Mouse (Mus musculus) heart, adult 2 months (tissue): ENCODE results near the gene Foxp1. TPM values are rescaled to one million over a fixed set of nuclear protein-coding genes. Genes with fewer than 3 reads are reported as not detected.

Experiments used
- DNase-seq, 2 experiments: peaks; one replicate each; pipeline ENCODE4 v3.0.0; 2021
- H3K27ac ChIP-seq: fragments of 200-600 bp; 2 replicates; pipeline ENCODE4 v1.8.1; 2022
- H3K27me3 ChIP-seq: fragments of 200-500 bp; 2 replicates; pipeline ENCODE4 v1.6.1; 2012; ENCODE audit warnings: mild to moderate bottlenecking, low read length, inconsistent platforms, mixed read lengths; ENCODE audit not compliant: control insufficient read depth, insufficient read depth
- H3K36me3 ChIP-seq: fragments of 200-500 bp; 2 replicates; pipeline ENCODE4 v1.6.1; 2012; ENCODE audit warnings: low read length, inconsistent platforms; ENCODE audit not compliant: control insufficient read depth, insufficient read depth
- H3K4me1 ChIP-seq: fragments of 200-500 bp; 2 replicates; pipeline ENCODE4 v1.6.1; 2011; ENCODE audit warnings: low read length; ENCODE audit not compliant: control insufficient read depth, insufficient read depth
- H3K4me3 ChIP-seq: fragments of 200-600 bp; 2 replicates; pipeline ENCODE4 v1.8.1; 2022
- H3K79me2 ChIP-seq: fragments of 200-500 bp; replicated peaks from 2 replicates; pipeline ENCODE4 v1.6.1; 2012; ENCODE audit warnings: mild to moderate bottlenecking, inconsistent platforms, low read length, moderate library complexity, mixed read lengths; ENCODE audit not compliant: control insufficient read depth, insufficient read depth
- H3K9ac ChIP-seq: fragments of 200-500 bp; 2 replicates; pipeline ENCODE4 v1.6.1; 2012; ENCODE audit warnings: low read depth, mild to moderate bottlenecking, control low read depth, inconsistent platforms, low read length, mixed read lengths
- CTCF ChIP-seq: fragments of 200-600 bp; IDR thresholded peaks from 2 replicates; pipeline ENCODE4 v1.8.1; 2022; ENCODE audit warnings: antibody characterized with exemption, mild to moderate bottlenecking, moderate library complexity
- EP300 ChIP-seq: fragments of 200-500 bp; IDR thresholded peaks from 2 replicates; pipeline ENCODE4 v1.6.1; 2011; ENCODE audit warnings: low read depth, low read length, control low read depth; ENCODE audit not compliant: insufficient read depth
- POLR2A ChIP-seq: fragments of 200-500 bp; IDR thresholded peaks from 2 replicates; pipeline ENCODE4 v1.6.1; 2011; ENCODE audit warnings: mild to moderate bottlenecking, low read depth, low read length, control low read depth; ENCODE audit not compliant: insufficient read depth
- WGBS: fragments of 180-500 bp; shearing (Covaris S2); methylation state at CpG from one replicate; pipeline ENCODE4 v1.1.7; 2018; 5-methylcytosine and 5-hydroxymethylcytosine counted together
- intact Hi-C: fragments of 180-260 bp; cut with DNase I; formaldehyde crosslinking; loops from one replicate; pipeline ENCODE4 v1.15.1; 2025
- polyA plus RNA-seq: library from polyadenylated mRNA; depleted of rRNA; stranded (reverse); fragments of >200 nt; gene quantifications from 2 replicates; pipeline ENCODE4 v1.2.3, GENCODE M21; 2012
- total RNA-seq, 2 experiments: library from RNA; stranded (reverse); gene quantifications; 2 replicates each; pipeline ENCODE4 v1.2.3; 2021

The Foxp1 gene
- total and polyA plus RNA-seq, 3 experiments, result 22.9 to 31.6 (median 26.4) TPM

DNA sequence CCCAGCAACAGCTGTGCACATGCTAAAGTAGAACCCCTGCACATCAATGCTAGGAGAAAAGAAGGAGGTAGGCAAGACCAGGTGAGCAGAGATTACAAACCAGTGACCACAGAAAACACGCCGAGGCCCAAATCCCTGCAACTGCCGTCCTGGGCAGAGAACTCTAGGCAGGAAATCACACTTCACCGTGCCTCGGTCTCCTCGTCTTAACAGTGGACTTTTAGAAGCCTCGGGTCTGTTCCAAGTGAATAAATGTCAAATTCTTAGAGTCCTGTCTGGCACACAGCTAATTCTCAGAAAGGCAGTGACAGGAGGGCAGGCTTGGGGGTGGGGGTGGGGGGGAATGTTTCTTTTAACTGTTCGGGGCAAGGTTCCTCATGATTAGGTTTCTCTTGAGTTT, 220.6 kb downstream of the Foxp1 start:
- Histone ChIP-seq H3K4me1 (peaks cover 3% of the 10 kb centered on the region), H3K27ac (no peak overlapping the region), H3K36me3 (no peaks in the 10 kb centered on the region), H3K27me3 (no peaks in the 10 kb centered on the region), H3K4me3 (no peak overlapping the region), H3K79me2 (no peaks in the 10 kb centered on the region), H3K9ac (no peak overlapping the region)
- 87% methylated on average over 8 of the region's 8 CpGs for WGBS
- no peak for DNase-seq
- intact Hi-C loops, result no loop called here
- no peak for TF ChIP-seq EP300
- TF ChIP-seq CTCF, result no peak
- no peak for TF ChIP-seq POLR2A

DNA sequence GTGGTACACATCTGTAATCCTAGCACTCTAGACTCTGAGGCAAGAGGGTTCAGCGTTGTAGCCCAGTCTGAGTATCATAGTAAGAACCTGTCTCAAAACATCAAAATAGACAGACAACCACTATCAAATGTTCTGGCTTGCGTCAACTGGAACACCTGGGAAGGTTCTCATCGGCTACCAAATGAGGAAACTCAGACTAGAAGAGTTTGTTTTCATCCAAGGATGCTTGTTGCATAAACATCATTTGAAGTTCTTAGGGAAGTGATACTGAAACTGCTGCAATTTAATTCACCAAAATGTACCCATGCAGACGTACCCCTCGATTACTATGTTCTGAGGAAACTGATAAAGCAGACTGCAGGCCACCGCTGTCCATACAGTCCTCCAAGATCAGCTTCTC, 222.3 kb downstream of the Foxp1 start:
- 87% methylated on average over 6 of the region's 6 CpGs for WGBS

DNA sequence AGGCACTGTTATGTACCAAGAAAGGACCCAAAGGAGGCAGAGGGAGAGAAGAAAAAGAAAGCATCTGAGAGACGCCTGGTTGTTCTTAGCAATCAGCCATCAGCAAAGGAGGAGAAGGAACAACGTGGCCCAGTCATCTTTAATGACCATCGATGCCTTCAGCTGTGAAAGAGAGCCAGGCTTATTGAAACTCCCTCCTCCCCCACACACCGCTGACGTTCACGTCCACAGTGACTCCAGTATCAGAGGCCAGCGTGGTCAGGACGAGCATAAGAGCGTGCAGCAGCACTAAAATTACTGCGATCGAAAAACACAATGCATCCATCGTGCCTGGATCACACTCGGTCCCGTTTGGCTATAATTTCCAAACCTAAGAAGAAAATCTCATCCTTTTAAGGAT, 223.3 kb downstream of the Foxp1 start:
- no peaks in the 10 kb centered on the region for H3K36me3 ChIP-seq
- DNase-seq, result no peak
- WGBS, result 72% methylated on average over 14 of the region's 14 CpGs
- H3K4me3 ChIP-seq, result no peak overlapping the region
- no peak overlapping the region for H3K9ac ChIP-seq
- no peak for TF ChIP-seq CTCF
- H3K27me3 ChIP-seq, result no peaks in the 10 kb centered on the region
- intact Hi-C loops, result no loop called here
- H3K4me1 ChIP-seq, result peaks cover 3% of the 10 kb centered on the region
- H3K27ac ChIP-seq, result no peak overlapping the region
- no peaks in the 10 kb centered on the region for H3K79me2 ChIP-seq

More for the DNA sequence above, 222.3 kb downstream of the Foxp1 start:
- H3K4me3 ChIP-seq, result no peak overlapping the region
- H3K4me1 ChIP-seq, result peaks cover 3% of the 10 kb centered on the region
- intact Hi-C loops, result no loop called here
- H3K9ac ChIP-seq, result no peak overlapping the region
- no peak for TF ChIP-seq EP300
- TF ChIP-seq CTCF, result no peak
- TF ChIP-seq POLR2A, result no peak
- DNase-seq, result no peak
- H3K27me3 ChIP-seq, result no peaks in the 10 kb centered on the region
- no peaks in the 10 kb centered on the region for H3K36me3 ChIP-seq
- H3K79me2 ChIP-seq, result no peaks in the 10 kb centered on the region
- no peak overlapping the region for H3K27ac ChIP-seq

DNA sequence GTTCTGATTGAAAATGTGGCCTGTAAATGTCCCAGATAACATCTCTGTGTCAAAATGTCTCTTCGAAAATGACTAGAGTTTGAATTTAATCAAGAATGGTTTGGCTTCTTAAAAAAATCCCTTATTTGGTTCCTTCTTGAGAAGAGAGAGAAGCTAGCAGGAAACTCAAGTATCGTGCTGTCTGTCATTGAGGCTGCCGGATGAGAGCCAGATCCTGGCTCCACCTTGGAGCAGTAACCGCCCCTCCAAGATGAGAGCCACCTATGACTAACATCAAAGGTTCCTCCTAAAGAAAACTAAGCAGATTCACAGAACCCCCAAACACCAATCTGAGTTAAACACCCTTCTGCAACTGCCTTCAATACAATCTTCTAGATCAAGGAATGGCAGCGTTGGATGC, 225.0 kb downstream of the Foxp1 start:
- TF ChIP-seq POLR2A (no peak), CTCF (no peak), EP300 (no peak)
- Histone ChIP-seq H3K79me2 (no peaks in the 10 kb centered on the region), H3K4me1 (peaks cover under 1% of the 10 kb centered on the region), H3K36me3 (no peaks in the 10 kb centered on the region), H3K27me3 (no peaks in the 10 kb centered on the region), H3K4me3 (no peak overlapping the region), H3K9ac (no peak overlapping the region), H3K27ac (no peak overlapping the region)
- 90% methylated on average over 5 of the region's 5 CpGs for WGBS
- intact Hi-C loops, result no loop called here
- DNase-seq, result no peak

DNA sequence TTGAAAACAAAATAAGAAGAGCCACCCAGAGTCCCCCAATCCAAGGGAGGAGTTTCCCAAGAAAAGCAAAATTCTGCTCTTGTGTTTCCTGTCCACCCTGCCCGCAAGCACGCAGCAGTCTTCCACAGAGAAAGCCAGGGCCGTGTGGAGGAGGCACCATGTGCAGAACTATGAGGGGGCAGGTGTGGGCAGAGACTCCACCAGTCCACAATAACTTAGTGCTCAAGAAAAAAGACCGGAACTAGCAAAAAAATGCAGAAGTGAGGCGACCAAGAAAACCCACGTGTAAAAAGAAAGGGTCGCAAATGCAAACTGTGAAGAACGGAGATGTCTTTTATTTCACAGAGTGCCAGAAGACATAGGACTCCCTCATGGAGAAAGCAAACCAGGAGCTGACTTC, 227.0 kb downstream of the Foxp1 start:
- H3K79me2 ChIP-seq, result no peaks in the 10 kb centered on the region
- intact Hi-C loops, result no loop called here
- no peak overlapping the region for H3K9ac ChIP-seq
- TF ChIP-seq POLR2A, result no peak
- TF ChIP-seq CTCF, result no peak
- TF ChIP-seq EP300, result no peak
- no peaks in the 10 kb centered on the region for H3K4me1 ChIP-seq
- DNase-seq, result peak in 1 of 2 experiments; percentile 33
- WGBS, result 45% methylated on average over 8 of the region's 8 CpGs
- H3K4me3 ChIP-seq, result no peak overlapping the region
- H3K27me3 ChIP-seq, result no peaks in the 10 kb centered on the region
- H3K36me3 ChIP-seq, result no peaks in the 10 kb centered on the region
- peak overlapping the region; percentile 45 for H3K27ac ChIP-seq

DNA sequence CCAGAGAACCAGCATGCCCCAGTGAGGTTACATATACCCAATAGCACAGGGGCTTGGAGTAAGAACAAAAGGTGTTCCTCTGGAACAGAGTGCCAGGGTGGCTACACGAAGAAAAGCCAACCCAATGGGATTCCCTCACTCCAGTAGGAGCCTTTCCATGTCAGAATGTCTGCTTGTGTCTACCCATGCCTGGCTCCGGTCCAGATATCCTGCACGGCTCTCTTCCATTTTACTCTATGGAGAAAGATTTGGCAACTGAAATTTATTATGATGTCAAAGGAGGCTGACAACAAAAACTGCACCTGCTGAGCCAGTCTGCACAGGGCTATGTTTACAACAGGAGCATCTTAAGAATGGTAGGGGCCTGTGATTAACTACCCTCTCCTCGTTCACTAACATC, 233.3 kb downstream of the Foxp1 start:
- no peak overlapping the region for H3K4me3 ChIP-seq
- TF ChIP-seq CTCF, result no peak
- no peak overlapping the region for H3K9ac ChIP-seq
- WGBS, result 70% methylated on average over 4 of the region's 4 CpGs
- intact Hi-C loops, result no loop called here
- no peaks in the 10 kb centered on the region for H3K4me1 ChIP-seq
- no peak overlapping the region for H3K27ac ChIP-seq
- H3K36me3 ChIP-seq, result no peaks in the 10 kb centered on the region
- H3K27me3 ChIP-seq, result no peaks in the 10 kb centered on the region
- H3K79me2 ChIP-seq, result no peaks in the 10 kb centered on the region
- no peak for DNase-seq

DNA sequence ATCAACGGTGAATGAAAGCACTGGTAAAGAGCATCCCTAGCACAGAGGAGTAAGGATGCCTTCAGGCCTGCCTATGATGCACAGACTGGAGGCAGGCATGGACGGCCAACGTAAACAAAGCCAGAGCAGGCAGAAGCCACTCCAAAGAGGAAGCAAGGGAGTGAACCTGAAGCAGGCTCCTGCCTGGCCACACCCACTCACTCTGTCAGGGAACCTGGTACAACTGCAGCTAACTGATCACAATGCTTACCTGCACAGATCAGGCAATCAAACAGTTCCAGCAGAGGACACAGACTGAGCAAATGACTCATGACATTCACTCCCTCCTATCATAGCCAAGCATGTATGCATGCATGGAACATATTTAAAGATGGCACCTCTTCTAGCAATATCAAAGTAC, 237.5 kb downstream of the Foxp1 start:
- no peak for DNase-seq
- TF ChIP-seq EP300, result no peak
- no peak for TF ChIP-seq POLR2A
- no peak for TF ChIP-seq CTCF
- no peaks in the 10 kb centered on the region for H3K79me2 ChIP-seq
- H3K4me3 ChIP-seq, result no peak overlapping the region
- H3K4me1 ChIP-seq, result no peaks in the 10 kb centered on the region
- no peak overlapping the region for H3K27ac ChIP-seq
- H3K36me3 ChIP-seq, result no peaks in the 10 kb centered on the region
- H3K9ac ChIP-seq, result no peak overlapping the region
- no peaks in the 10 kb centered on the region for H3K27me3 ChIP-seq
- WGBS, result 74% methylated on average over 3 of the region's 3 CpGs
- intact Hi-C loops, result no loop called here
